Mouse (Mus musculus): ENCODE measurements around the gene Gm9972. TPM values are rescaled to one million over a fixed set of nuclear protein-coding genes. Genes with fewer than 3 reads are reported as not detected.
A peak's percentile ranks its signal among the peaks of the same experiment; 100 is the strongest.

Gene Gm9972
- total RNA-seq (2021) (not detected), polyA plus RNA-seq (2012; rRNA removed) (not detected in 2 replicates)
- long read RNA-seq = 0 reads

DNA sequence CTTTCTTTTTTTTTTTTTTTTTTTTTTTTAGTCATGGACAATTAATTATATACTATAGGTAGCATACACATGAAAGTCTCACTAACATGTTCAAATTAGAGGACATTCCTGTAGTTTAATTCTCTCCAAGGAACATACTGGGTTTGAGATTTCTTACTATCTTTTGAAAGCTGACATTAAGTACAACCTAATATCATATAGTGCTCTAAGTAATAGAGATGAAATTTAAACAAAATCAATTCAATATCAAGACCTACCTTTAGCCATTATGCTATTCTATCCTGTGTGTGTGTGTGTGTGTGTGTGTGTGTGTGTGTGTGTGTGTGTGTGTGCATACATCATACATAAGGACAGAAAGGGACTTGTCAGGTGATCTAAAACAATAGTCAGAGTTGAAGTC lies at the start of gene Gm9972:
TSS of gene Gm9972 (plus strand) at position 301 of the 400 bp plus-strand sequence.
- H3K9ac ChIP-seq (ENCODE audit: low read depth, low read length) = no peak within 1 kb of the TSS
- H3K4me3 ChIP-seq = no peak within 1 kb of the TSS
- intact Hi-C loops (cut with DNase I) = no loop called here
- DNase-seq = no peak
- no peaks in the 10 kb centered on the region for H3K36me3 ChIP-seq (ENCODE audit: control insufficient read depth, insufficient read depth, low read length)
- H3K4me1 ChIP-seq (ENCODE audit: control insufficient read depth, insufficient read depth, low read length) = no peaks in the 10 kb centered on the region
- no peaks in the 10 kb centered on the region for H3K27me3 ChIP-seq (ENCODE audit: control insufficient read depth, insufficient read depth, low read length)
- H3K79me2 ChIP-seq (replicated peaks; ENCODE audit: control insufficient read depth, insufficient read depth, low read length) = no peaks in the 10 kb centered on the region
- TF ChIP-seq EP300 (IDR thresholded peaks at IDR 0.05; ENCODE audit: insufficient read depth, low read depth, low read length) (no peak), POLR2A (IDR thresholded peaks at IDR 0.05; ENCODE audit: insufficient read depth, low read depth, low read length) (no peak)
- H3K27ac ChIP-seq = no peak within 1 kb of the TSS

DNA sequence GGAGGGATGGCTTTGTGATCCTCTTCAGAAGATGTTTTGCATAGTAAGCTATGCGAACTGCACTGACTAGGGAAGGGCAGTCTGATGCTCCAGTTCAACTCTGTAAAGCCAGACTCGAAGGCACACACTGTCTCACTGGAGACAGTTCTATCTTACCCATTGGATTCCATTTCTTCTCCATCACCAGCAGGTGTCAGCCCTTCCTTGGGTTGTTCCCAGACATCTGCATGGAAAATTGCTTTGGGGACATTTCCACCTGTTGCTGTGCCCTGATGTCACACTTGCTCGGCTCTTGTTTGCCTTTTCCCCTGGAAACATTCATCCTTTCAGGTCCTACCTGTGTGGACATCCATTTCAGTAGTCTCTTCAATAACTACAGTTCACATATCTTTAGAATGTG lies 36.4 kb upstream of the Gm9972 start:
- H3K79me2 ChIP-seq (replicated peaks; ENCODE audit: control insufficient read depth, insufficient read depth, low read length) = no peaks in the 10 kb centered on the region
- H3K9ac ChIP-seq (ENCODE audit: low read depth, low read length) = no peak overlapping the region
- peak; percentile 5 to 18 for DNase-seq
- H3K4me3 ChIP-seq = no peak overlapping the region
- no peaks in the 10 kb centered on the region for H3K36me3 ChIP-seq (ENCODE audit: control insufficient read depth, insufficient read depth, low read length)
- intact Hi-C loops (cut with DNase I) = loop anchor here (1.0 to 5.0 kb wide), 3 partner anchors 103 to 349 kb away; no protein-coding TSS in a partner anchor
- 39% methylated on average over 3 of the region's 3 CpGs for WGBS
- H3K27me3 ChIP-seq (ENCODE audit: control insufficient read depth, insufficient read depth, low read length) = no peaks in the 10 kb centered on the region
- no peak overlapping the region for H3K27ac ChIP-seq
- TF ChIP-seq CTCF (IDR thresholded peaks at IDR 0.05) (peak; percentile 74), EP300 (IDR thresholded peaks at IDR 0.05; ENCODE audit: insufficient read depth, low read depth, low read length) (no peak)
- no peaks in the 10 kb centered on the region for H3K4me1 ChIP-seq (ENCODE audit: control insufficient read depth, insufficient read depth, low read length)

DNA sequence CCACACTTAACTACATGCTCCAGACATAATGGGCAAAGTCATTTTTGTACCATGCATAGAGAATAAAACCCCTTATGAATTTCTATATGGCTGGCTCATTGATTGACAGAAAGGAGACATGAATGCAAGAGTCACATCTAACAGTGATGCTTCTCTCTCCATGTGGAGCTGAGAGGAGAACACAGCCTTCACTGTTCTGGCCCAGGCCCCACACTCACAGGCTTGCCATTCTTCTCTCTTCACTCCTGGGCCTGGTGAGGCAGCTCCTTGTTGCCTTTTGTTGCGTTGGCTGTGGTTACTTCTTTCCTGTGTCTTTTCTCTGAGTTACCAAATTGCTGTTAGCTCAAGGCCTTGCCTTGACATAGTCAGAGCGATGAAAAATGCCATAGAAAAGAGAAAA lies 23.6 kb upstream of the Gm9972 start:
- 74% methylated on average over 2 of the region's 2 CpGs for WGBS
- no peaks in the 10 kb centered on the region for H3K4me1 ChIP-seq (ENCODE audit: control insufficient read depth, insufficient read depth, low read length)
- no peak overlapping the region for H3K9ac ChIP-seq (ENCODE audit: low read depth, low read length)
- no peaks in the 10 kb centered on the region for H3K79me2 ChIP-seq (replicated peaks; ENCODE audit: control insufficient read depth, insufficient read depth, low read length)
- H3K27me3 ChIP-seq (ENCODE audit: control insufficient read depth, insufficient read depth, low read length) = no peaks in the 10 kb centered on the region
- no peaks in the 10 kb centered on the region for H3K36me3 ChIP-seq (ENCODE audit: control insufficient read depth, insufficient read depth, low read length)
- no peak for DNase-seq
- TF ChIP-seq POLR2A (IDR thresholded peaks at IDR 0.05; ENCODE audit: insufficient read depth, low read depth, low read length) (no peak), CTCF (IDR thresholded peaks at IDR 0.05) (no peak)
- no peak overlapping the region for H3K27ac ChIP-seq
- H3K4me3 ChIP-seq = no peak overlapping the region
- intact Hi-C loops (cut with DNase I) = no loop called here

GRCm38 (mm10) chr11:43012980-43013379 lies 22.6 kb upstream of the Gm9972 start:
- Histone ChIP-seq H3K27me3 (ENCODE audit: control insufficient read depth, insufficient read depth, low read length) (no peaks in the 10 kb centered on the region), H3K4me3 (no peak overlapping the region), H3K36me3 (ENCODE audit: control insufficient read depth, insufficient read depth, low read length) (no peaks in the 10 kb centered on the region), H3K79me2 (replicated peaks; ENCODE audit: control insufficient read depth, insufficient read depth, low read length) (no peaks in the 10 kb centered on the region), H3K4me1 (ENCODE audit: control insufficient read depth, insufficient read depth, low read length) (no peaks in the 10 kb centered on the region), H3K9ac (ENCODE audit: low read depth, low read length) (no peak overlapping the region), H3K27ac (no peak overlapping the region)
- no peak for DNase-seq
- TF ChIP-seq CTCF (IDR thresholded peaks at IDR 0.05) = no peak
- no peak for TF ChIP-seq POLR2A (IDR thresholded peaks at IDR 0.05; ENCODE audit: insufficient read depth, low read depth, low read length)
- intact Hi-C loops (cut with DNase I) = no loop called here
- 86% methylated on average over 4 of the region's 4 CpGs for WGBS

DNA sequence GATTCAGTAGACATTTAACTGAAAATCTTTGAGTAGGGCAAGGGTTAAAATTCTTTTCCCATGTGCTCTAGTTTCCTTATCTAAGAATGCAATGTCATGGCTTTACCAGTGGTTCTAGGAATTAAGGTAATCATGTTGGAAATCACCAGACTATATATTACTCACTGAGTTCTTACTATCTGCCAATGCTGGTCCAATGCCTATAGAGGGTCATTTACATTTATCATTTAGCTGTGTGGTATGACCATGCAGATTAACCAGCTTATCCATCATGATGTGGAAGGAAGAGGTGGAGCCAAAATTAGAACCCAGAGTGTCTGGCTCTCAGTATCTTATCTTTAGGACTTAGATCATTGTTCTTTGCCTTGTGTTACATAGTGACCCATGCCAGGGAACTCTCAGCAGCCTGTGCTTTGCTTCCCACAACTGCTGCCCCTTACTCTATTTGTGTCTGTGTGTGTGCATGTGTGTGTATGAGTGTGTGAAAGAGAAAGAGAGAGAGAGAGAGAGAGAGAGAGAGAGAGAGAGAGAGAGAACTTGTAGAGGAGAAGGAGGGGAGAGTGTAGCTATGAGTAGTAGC lies 12.3 kb upstream of the Gm9972 start:
- Histone ChIP-seq H3K79me2 (replicated peaks; ENCODE audit: control insufficient read depth, insufficient read depth, low read length) (no peaks in the 10 kb centered on the region), H3K36me3 (ENCODE audit: control insufficient read depth, insufficient read depth, low read length) (no peaks in the 10 kb centered on the region), H3K27me3 (ENCODE audit: control insufficient read depth, insufficient read depth, low read length) (no peaks in the 10 kb centered on the region), H3K9ac (ENCODE audit: low read depth, low read length) (no peak overlapping the region), H3K4me3 (no peak overlapping the region), H3K27ac (no peak overlapping the region), H3K4me1 (ENCODE audit: control insufficient read depth, insufficient read depth, low read length) (no peaks in the 10 kb centered on the region)
- TF ChIP-seq POLR2A (IDR thresholded peaks at IDR 0.05; ENCODE audit: insufficient read depth, low read depth, low read length) (no peak), EP300 (IDR thresholded peaks at IDR 0.05; ENCODE audit: insufficient read depth, low read depth, low read length) (no peak), CTCF (IDR thresholded peaks at IDR 0.05) (no peak)
- intact Hi-C loops (cut with DNase I) = no loop called here
- DNase-seq = no peak

DNA sequence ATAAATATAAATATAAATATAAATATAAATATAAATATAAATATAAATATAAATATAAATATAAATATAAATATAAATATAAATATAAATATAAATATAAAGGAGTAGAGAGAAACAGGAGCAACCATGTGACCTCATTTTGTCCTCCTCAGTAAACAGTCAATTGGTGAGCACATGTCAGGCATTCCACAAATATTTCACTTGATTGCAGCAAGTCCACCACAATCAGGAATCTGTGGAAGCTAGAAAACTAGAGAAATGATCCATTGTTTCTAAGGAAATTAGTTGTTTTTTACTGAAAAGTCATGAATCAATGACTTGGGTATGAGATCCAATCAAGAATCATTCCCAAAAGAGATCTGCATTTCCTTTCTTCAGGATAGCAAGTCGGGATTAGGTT lies 5.7 kb upstream of the Gm9972 start:
- H3K36me3 ChIP-seq (ENCODE audit: control insufficient read depth, insufficient read depth, low read length) = no peaks in the 10 kb centered on the region
- no peaks in the 10 kb centered on the region for H3K79me2 ChIP-seq (replicated peaks; ENCODE audit: control insufficient read depth, insufficient read depth, low read length)
- H3K4me3 ChIP-seq = no peak overlapping the region
- H3K27me3 ChIP-seq (ENCODE audit: control insufficient read depth, insufficient read depth, low read length) = no peaks in the 10 kb centered on the region
- no peak overlapping the region for H3K9ac ChIP-seq (ENCODE audit: low read depth, low read length)
- intact Hi-C loops (cut with DNase I) = no loop called here
- no peak overlapping the region for H3K27ac ChIP-seq
- no peak for DNase-seq
- TF ChIP-seq CTCF (IDR thresholded peaks at IDR 0.05) = no peak
- no peak for TF ChIP-seq EP300 (IDR thresholded peaks at IDR 0.05; ENCODE audit: insufficient read depth, low read depth, low read length)
- no peak for TF ChIP-seq POLR2A (IDR thresholded peaks at IDR 0.05; ENCODE audit: insufficient read depth, low read depth, low read length)
- H3K4me1 ChIP-seq (ENCODE audit: control insufficient read depth, insufficient read depth, low read length) = no peaks in the 10 kb centered on the region
- 33% methylated on average over 1 of the region's 1 CpGs for WGBS
